Mouse (Mus musculus) megakaryocyte, embryonic 14.5 days (primary cell): ENCODE measurements around the gene Becn1.

Experiments
- FLI1 ChIP-seq: IDR thresholded peaks from 2 replicates; pipeline ENCODE4 v1.6.1; 2012; ENCODE audit warnings: low read length, inconsistent platforms, mixed read lengths
- GATA1 ChIP-seq: IDR thresholded peaks from 3 replicates; pipeline ENCODE4 v1.6.1; 2012; ENCODE audit warnings: mixed read lengths, low read length, inconsistent platforms, borderline replicate concordance

DNA sequence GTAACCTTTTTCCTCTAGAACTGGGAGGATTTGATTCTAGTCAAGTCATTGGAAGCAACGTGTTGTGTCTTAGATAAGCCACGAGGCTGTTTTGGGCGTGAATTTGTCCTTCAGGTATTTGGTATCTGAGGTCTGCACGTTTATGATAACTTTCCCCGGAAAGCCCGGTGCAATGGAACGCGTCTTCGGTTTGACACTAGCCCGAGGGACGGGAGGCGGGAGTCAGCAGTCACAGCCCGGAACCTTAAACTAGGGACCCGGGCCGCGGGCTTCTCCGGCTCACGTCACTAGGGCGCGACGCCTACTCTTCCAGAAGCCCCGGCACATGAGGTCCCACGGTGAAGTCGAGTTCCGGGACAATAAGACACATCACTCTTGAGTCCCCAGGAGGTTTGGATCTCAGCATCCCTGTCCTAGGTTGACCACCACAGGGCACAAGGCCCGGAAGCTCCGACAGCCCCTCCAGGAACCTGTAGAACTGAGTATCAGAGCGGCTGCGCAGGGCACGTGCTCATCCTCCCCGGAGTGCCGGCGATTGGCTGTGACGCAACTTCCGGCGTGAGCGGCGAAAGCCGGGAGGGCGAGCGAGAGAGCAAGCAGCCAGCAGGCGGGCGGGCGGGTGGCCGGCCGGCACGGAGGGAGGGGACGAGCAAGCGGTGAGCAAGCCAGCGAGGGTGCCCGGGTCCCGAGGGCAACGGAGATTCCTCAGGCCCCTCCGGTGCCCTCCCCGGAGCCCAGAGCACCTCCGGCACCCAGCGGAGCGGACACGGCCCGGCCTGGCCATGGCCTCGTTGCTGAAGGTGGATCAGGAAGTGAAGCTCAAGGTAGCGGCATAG, 13.8 kb upstream of the Becn1 start, which contains the start of gene Psme3:
- no peak; the same call in 2 of the 3 replicates for TF ChIP-seq GATA1
- TF ChIP-seq FLI1, result peak; percentile 30; the same call in 1 of the 2 replicates
